Mouse (Mus musculus): ENCODE measurements at regions not wholly inside any gene's neighbourhood (a gene's known extent, or its start where the extent isn't known, plus 50 kb on each side); places are given as distances from the start of the nearest gene placed in this dataset.

DNA sequence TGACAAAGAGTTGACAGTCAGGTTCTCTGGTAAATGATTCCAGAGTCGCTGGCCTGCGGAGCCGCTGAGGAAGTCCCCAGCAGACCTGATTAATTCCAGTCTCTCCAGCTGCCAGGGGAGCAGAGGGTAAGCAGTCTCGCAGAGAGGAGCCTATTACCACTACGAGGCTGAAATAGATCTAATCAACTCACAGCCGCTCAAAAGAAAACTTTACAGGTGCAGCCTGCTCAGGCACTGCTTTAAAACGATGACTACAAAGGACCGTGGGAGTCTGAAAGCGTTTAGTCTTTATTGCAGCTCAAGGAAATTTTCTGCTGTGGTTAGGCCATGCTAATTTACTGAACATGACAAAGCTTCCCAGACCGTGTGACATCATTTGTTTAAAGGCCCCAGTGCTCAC is 462.3 kb upstream of the Pou3f3 start:
- peak; percentile 23 for DNase-seq

DNA sequence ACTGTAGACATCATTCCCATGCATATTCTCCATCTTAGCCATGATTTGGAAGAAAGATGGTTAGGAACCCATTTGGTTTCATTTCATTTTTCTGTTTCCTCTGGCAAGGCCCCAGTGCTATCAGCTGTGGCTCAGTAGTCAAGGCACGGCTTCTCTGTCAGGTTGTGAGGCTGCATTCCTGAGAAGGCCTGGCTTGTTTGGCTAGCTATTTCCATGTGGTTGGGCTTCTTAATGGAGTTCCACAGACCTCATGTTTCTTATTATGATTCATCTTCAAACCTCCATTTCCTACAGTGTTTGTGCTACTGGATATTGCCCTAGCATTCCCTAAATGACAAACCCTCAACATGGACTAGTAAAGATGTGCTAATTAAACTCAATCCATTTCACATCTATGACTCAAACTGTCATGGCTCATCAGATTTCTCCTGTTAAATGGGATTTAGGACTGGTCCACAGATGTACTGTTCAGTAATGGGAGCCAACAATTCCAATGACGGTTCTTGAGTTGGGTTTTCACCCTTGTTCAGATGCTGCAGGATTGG is 459.0 kb upstream of the Pou3f3 start:
- DNase-seq: no peak

DNA sequence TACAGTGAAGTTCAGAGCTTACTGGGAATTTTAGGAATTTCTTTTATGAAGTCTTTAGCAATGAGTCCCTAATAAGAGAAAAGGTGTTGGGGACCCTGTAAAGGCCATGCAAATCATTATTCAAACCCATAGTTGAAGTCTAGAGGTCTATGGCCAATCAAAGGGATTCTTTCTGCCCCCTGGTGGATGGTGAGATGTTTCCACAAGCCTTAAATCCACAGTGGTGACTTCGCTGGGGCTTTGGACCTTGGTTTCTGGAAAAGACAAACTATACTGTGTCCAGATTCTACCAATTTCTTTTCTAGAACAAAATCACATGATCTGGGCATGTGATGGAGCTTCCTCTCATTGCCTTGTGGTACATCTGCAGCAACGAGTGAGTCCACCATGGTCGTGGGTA is 457.2 kb upstream of the Pou3f3 start:
- peak; percentile 25 for DNase-seq

DNA sequence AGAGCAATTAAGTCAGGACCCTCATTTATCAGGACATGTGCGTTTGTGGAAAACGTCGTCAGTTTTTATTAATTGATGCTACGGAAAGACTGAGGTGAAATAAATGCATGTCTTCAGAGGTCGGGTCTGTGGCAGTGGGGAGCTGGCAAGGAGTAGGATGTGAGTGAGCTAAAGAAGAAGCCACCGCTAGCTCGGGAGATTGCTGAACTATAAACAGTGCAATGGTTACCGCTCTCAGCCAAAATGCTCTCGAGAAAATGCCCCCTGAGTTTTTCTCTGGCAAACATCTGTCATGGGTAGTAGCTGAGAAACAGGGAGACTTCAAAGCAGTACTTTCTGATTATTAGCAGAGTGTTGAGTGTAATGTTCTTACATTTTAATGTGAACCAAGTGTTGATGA is 454.4 kb upstream of the Pou3f3 start:
- DNase-seq: no peak

DNA sequence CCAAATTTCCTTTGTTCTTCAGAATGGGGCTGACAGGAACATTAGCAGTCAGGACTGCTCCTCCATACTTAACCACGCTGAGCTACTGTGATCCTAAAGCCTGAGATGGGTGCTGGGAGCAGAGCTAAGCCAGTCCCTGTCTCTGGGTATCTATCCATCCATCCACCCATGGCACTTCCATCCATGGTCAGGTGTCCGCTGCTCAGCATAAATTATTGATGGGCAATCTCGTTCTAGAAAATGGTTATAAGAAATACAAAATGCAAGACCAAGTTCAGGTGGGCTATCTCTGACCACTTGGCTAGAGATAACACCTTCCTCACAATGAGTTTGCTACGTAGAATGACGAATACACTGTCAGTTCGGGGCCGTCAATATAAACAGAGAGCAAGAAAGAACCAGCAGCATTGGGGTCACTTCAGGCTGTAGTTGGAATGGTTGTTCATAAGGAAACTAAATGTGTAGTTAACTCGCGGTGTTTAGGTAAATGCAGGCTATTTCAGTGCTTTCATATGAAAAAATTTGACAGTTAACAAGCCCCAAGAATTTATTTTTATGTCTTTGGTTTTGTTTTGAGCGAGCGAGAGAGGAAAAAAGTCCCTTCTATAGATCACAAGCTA is 453.9 kb upstream of the Pou3f3 start:
- no peak for DNase-seq

DNA sequence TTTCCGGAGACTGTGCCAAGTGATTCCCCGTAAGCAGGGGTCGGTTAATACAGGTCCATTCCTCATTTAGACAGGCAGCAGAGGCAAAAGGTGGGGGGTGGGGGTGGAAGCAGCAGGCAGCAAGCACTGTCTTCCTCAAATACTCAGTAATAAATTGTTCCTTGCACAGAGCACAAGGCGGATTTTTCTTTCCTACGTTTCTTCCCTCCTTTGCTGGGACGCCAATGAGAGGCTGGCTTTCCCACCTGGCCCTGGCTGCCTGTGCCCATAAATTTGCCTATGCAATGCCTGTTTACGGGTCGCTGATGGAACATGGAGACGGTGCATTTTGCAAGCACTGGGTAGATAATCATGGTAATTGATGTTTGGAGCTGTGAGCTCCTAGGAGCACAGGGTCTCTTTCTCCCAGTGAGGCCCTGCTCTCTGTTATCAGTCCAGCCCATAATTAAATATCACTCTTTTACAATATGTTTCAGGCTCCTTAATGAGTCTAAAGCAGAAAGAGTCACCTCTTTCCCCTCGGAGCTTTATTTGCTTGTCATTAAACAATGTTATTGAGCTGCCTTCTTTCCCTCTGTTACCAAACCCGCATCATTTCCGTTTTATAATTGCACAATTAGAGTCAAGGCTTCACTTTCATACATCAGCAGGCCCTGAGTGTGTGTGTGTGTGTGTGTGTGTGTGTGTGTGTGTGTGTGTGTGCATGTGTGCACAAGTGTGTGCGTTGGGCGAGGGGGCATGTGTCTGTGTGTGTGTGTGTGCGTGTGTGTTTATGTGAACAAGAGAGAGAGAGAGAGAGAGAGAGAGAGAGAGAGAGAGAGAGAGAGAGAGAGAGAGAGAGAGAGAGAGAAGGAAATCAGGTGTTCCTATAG is 452.7 kb upstream of the Pou3f3 start:
- peak; percentile 42 for DNase-seq

DNA sequence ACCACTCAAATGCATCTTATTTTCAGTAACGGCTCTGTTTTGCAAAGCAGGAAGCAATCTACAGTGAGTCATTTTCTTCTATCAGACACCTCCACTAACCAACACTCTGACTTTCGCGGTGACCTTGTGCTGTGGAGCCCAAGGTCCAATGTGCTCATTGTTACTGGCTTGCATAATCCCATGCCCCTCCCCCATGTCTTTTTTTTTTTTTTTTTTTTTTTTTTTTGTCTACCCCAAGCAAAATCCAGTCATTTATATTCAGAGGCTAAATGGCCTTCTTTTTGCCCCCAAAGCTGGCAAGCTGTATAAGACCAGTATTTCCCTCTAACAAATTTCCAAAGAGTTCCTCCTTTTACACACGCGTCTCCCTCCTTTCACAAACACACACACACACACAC is 452.1 kb upstream of the Pou3f3 start:
- DNase-seq: peak; percentile 30

DNA sequence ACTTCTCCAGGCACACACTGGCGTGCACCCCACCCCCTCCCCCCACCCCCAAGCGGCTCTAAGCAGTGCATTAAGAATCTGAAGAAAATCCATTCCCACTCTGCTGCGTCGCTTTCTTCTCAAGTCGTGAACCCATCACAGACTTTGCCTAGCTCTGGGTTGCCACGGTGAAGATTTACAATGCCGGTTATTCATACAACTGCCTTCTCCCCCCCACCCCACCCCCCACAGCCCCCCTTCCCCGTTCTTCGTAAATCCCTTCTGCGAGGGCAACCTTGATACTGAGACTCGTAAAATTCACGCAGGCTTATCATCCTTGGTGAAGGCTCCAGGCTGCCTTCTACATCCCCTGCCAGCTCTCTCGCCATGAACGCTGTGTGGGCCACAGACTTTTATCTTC is 451.7 kb upstream of the Pou3f3 start:
- DNase-seq: peak; percentile 51

DNA sequence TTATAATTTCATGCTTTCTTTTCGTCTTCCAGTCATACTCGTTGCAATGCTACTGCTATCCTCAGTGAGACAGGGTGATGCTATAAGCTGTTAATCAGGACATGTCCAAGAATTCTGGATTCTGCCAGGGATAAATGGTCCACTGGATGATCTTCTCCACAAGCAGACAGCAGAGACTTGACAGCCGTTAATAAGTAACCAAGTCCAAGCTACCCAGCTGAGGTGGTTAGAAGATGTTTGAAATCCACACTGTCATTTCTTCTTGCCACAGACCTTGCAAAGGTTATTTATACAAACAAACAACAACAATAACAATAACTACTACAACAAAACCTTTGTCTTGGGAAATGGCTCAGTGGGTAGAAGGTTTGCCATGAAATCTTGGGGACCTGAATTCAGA is 443.2 kb upstream of the Pou3f3 start:
- DNase-seq: no peak

DNA sequence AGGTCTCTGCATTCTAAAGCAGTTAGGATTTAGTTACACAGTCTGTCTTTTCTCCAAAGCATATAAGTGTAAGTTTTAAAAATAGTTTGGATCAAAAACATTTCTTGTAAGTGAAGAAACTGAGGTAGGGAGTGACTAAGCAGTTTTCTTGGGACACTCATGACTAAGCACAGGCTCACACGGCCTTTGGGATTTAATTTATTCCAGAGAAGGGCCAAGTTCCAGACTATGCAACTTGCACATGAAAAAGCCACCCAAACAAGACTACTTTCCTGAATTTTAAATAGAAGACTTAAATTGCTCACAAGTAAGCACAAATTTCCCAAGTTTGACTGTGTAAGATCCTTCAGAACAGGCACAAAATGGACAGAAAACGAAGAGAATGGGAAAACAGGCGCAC is 441.8 kb upstream of the Pou3f3 start:
- DNase-seq: no peak

DNA sequence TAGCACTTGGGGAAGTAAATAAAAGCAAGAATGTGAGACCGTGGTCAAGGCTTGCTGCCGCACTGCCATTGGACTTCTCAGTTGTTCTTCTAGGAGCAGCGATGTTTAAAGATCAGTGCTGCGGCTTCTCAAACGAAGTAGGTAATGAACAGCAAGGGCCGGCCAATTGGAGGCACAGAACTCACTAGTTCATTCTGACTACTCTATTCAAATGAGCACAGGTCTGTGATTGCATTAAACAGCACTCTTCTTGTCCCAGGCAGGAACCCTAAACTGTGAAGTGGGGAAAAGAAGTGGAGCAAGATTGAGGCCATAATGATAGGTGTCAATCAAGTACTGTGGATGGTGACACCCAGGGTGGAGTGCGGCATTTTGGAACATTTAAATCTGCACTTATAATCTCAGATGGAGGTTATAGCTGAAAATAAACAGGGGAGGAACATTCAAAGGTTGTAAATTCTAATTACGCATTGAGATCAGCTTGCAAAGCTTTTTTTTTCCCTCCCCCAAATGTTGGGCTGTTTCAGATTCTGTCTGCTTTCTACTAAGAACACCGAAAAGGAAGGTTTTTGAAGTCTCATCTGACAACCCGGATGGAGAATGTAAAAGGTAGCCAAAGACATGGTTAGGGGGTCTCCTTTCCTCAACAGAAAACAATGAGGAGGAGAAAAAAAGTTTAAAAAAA is 438.5 kb upstream of the Pou3f3 start:
- no peak for DNase-seq

DNA sequence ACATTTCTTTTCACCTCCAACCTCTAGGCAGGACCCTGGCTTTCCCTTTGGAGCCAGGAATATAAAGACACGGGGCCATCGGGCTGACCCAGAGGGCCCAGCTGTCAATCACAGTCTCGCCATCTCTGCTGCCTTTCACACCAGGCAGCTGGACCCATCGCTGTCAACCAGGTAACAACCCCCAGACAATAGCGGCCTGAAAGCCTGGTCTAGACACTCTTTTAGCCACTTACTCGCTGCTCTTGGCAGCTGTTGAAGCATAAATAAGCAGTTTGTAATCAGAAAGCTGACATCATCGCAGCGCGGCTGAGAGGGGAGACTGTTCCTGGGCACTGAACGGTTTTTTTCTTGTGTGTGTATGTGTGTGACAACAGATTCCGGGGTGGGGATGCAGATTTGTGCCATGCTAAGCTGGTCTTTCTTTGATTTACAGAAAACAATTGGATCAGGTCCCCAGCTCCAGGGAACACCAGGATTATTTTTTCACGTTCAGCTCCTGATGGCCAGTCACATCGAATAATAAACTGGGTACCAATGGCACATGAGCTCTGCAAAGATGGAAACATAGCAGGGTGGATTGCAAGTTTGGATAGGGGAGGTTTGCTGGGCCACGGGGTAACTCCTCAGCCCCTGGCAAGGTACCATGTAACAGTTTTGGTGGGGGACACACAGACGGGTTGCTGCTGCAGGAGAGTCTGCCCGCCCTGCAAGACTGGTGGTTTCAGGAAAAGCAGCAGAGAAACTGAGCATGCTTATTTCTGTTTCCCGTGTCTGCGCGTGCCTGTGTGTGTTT is 437.6 kb upstream of the Pou3f3 start:
- DNase-seq: peak; percentile 84

DNA sequence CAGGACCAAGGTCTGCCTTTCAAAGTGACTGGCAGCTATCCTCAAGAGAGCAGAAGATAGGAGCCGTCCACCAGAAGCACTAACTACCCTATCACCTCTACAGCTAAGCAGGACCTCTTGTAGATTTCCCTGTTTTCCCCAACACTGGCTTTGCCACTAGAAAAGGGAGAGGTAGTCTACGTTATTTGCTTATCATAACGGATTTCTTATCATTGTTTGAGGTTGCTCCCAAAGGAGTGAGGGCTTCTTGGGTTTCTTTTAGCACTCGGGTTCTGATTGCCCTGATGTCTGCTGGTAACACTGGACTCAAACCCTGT is 437.0 kb upstream of the Pou3f3 start:
- DNase-seq: no peak

DNA sequence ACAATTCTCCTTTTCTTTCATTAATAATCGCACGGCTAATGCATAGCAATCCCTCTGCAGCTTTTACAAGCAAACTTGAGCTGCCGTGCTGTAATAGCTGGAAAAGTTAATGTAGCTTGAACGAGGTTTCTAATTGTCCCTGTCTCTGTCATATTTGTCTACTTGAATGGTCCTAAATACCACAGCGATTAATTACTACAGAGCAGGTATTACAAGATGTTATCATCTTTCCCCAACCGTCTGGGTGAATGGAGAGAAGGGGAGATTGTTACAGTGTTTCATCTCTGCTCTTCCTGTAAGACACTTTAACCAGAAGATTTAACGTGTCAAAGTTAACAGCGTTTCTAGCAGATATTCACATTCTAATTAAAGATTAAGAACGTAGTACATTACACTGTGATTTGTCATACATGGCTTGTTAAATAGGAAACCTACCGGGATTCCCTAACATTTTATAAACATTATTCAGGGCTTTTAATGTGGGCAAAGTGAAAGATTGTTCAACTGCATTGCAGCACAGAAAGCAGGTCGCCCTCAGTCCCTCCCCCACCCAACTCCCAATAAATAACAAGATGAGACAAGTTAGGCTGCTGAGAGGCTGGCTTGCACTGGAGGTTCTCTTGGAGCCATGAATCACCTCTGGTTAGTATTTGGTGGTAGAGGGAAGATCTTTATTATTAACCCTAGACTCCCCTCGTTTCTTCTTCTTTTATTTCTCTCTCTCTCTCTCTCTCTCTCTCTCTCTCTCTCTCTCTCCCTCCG is 436.2 kb upstream of the Pou3f3 start:
- DNase-seq: peak; percentile 68

DNA sequence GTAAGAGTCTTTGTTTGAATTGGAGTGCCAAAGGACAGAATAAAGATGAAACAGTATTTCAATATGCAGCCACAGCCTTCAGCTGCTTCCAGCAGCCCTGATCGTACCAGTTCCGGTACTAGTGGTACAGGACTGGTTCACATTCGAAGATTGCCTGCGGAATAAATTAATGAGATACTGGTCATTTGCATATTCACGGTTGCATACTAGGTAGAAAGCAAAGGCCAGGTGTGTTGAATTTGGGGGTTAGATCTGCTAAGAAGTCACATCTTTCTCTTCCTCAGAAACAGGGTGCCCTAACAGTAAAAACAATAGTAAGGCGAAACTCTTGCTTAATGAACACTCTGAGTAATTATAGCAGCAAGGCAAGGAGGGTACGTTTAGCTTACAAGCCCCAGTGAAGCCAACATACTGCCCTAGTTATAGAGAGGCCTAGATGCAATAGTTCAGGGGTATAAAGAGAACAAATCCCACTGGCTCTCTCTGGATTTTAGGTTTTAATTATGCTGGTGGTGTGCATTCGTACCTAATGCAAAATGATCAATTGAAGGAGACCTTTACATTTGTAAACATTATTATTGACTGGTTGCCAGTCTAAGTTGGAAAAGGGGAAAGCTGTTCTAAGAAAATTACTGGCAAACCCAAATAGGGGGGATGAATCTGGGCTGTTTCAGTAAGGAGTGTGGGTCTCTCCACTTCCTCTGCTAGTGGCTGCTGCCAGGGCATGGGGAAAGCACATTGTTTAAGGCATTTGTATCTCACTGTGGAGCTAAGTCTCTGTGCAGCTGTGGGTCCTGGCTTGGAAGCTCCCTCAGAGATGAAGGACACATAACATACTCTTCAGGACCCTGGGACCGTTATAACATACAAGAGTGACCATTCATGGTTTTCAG is 435.3 kb upstream of the Pou3f3 start:
- peak; percentile 51 for DNase-seq

DNA sequence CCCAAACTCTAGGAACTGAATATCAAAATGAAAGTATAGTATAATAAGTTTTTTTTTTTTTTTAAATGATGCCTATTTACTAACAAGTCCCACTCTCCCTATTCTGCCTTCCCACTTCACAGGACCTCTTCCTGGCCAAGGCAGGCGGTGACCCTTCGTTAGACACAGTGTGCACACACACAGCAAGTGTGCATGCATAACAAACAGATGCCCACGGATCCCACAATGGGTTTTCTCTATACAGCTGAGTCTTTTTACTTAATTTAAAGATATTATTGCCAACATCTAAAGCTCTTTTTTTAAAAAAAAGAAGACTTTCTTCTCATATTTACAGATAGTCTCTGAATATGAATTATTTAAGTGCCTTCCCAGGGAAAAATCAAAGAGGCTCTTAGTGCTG is 434.5 kb upstream of the Pou3f3 start:
- no peak for DNase-seq

DNA sequence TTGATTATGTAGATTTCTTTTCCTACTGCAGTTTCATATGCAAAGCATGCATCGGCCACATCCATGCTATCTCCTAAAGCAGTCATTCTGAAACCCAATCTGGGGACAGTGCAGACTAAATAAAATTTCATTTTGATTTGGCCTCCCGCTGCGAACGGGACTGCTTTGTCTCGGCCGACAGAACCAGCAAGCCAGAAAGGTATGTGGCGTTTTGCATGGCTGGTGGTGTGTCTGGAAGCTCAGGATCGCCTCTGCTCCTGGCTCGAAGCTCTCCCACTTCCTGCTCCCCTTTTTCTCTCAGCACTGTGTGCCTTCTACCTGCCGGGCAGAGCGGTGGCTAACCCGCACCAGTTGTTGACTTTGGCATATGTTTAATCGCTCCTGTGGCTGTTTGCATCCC is 433.8 kb upstream of the Pou3f3 start:
- DNase-seq: peak; percentile 23

DNA sequence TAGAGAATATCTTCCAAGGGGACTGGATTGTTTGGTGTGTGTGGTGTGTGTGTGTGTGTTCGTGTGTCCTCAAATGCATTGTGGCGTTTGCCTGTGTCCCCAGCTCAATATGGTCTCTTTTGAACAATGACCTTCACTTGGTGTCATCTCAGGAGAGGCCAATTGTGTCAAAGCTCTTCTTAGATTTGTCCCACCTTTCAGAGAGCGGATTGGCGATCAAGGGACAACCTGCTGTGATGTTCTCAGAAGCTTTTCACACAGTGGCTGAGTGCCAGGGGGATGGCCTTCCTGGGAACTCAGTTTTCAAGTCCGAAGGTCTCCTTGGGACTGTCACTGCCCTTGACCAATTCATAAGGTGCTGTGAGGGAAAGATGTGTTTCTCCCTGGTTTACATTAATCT is 433.0 kb upstream of the Pou3f3 start:
- peak; percentile 29 for DNase-seq

DNA sequence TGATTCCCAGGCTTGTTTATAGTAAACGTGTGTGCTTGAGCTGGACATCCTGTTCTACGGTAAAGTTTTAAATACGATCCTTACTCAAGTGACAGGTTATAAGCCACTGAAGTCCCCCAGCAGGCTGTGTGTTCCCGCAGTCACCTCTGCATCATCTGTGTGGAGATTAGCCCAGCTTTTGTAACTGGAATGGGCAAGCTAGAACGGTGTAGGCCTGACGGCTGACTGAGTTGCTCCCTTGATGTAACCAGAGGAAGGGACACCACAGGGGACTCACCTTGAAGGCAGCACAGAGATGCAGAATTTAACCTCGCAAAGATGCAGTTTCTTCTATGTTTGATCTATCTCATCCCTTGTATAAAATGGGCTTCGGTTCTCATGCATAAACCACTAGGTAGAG is 418.4 kb upstream of the Pou3f3 start:
- no peak for DNase-seq

DNA sequence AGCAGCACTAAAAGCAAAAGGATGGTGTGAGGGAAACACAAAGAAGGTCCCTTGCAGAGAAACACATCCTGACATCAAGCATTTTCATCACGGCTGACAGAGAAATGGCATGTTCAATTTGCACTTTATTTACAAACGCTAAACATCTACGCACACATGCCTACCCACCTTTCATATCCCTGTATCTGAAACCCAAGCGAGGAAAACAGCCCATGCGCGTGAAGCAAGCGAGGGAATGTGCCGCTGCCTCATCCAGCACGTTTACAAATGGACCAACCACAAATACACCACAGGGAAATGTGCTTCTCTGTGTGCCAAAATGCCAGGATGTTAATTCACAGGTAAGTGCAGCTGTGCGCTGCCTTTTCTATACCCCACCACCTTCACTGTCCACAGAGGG is 399.7 kb upstream of the Pou3f3 start:
- DNase-seq: no peak

DNA sequence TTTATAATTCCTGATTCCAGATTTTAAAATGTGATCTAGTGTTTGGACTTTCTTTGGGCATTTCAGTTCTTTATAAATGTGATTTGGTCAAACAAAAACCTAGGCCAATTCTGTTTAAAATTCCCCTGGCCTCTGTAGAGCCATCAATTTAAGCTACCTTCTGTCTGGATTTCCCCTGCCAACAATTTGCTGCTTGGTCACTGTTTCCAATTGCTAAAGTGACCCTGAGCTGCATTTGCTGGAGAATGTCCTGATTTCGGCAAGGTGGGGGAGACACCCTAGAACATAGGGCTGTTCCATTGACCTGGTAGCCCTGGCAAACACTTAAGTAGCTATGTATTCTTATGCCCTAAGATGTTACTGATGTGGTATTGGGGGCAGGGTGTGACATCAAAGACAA is 386.3 kb upstream of the Pou3f3 start:
- no peak for DNase-seq
